Mouse (Mus musculus): Measurements from ENCODE around the gene Gm6588. TPM values are rescaled to one million over a fixed set of nuclear protein-coding genes. Genes with fewer than 3 reads are reported as not detected.

The Gm6588 gene
- total RNA-seq, 4 experiments from 2014 or later: not detected

DNA sequence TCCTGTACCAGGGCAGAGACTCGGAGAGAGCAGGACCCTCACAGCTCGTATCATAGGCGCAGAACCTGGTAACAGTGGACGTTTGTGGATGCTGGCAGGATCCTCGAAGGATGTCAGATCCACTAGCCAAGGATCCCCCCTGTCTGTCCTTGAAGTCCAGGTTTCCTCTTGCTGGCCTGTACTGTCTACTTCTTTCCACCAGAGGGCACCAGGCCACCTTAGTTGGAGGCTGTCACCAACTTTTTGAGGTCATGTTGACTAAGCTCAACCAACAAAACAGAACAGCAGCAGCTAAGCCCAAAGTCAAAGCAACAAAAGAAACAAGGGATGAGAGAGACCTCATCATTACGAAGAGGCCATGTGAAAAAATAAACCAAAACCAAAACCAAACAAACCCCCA is 20.9 kb downstream of the Gm6588 start:
- DNase-seq (ENCODE audit: low spot score): peak; percentile 21

DNA sequence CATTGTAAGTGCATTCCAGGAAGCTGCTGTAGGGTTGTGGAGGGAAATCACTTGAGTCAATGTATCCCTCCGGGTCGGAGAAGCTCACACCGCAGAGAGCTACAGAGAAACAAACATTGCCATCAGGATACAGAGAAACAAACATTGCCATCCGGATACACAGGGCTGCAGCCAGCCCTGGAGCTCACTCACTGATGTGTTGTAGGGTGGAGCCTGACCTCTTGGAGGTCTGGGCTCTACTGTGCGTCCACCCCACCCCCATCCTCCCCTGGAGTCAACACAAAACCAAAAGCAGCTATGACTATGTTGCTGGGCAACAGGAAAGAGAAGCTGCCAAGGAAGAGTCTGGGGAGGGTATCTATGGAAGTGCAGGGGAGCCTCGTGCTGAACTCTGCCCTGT is 24.2 kb downstream of the Gm6588 start:
- DNase-seq (ENCODE audit: low spot score): no peak

DNA sequence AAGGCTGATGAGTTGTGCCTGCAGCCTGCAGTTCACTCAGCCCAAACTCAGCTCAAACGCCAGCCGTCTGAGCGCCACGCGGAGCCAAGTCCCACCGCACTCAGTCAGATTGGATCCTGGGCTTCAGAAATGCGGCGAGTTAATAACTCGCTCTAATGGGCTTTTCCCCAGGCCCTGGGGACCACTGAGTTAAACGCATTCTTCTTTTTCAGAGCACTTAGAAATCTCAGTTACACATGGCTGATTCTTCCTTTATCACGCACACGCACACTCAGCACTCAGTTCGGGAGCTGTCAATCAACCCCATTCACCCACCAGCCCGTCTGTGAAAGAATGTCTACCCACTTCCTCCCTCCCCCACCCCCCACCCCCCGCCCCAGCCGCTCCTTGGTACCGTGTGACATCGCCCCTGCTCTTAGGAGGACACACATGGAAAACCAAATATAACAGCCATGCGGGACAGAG is 32.8 kb downstream of the Gm6588 start:
- DNase-seq (ENCODE audit: low spot score): no peak

DNA sequence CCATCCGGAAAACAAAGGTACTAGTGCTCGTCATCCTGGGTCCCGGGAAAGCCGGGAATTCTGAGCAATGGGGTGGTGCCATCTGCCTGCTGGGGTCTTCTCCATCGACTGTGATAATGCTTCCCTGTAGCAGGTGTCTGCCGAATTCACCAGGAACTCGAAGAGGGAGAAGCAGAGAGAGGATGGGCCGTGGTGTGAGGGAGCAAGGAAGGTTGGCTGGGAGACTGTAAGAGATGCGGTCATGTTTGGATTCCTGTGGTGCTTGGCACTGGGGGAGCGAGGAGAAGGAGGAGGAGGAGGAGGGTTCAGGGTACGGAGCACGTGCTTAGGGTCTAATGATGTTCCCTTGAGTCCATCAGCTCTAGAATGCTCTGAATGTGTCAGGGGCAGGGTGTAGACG is 33.3 kb downstream of the Gm6588 start:
- no peak for DNase-seq (ENCODE audit: low spot score)

DNA sequence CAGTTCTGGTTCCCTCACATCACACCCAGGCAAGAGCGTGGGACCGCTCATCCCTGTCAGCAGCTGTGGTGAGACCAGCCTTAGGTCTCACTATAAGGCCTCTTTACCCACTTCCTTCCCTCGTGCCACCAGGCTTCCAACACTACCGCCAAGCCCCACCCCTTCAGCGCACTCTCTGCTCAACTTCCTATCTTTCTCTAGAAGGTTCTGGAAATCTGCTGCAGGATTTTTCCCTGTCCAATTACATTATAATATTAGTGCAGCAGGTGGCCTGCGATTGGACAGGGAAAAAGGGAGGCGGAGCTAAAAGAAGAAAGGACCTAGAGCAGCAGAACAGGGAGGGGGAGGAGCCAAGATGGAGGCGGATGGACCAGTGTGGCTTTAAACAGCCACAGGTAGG is 33.8 kb downstream of the Gm6588 start:
- DNase-seq (ENCODE audit: low spot score): no peak

DNA sequence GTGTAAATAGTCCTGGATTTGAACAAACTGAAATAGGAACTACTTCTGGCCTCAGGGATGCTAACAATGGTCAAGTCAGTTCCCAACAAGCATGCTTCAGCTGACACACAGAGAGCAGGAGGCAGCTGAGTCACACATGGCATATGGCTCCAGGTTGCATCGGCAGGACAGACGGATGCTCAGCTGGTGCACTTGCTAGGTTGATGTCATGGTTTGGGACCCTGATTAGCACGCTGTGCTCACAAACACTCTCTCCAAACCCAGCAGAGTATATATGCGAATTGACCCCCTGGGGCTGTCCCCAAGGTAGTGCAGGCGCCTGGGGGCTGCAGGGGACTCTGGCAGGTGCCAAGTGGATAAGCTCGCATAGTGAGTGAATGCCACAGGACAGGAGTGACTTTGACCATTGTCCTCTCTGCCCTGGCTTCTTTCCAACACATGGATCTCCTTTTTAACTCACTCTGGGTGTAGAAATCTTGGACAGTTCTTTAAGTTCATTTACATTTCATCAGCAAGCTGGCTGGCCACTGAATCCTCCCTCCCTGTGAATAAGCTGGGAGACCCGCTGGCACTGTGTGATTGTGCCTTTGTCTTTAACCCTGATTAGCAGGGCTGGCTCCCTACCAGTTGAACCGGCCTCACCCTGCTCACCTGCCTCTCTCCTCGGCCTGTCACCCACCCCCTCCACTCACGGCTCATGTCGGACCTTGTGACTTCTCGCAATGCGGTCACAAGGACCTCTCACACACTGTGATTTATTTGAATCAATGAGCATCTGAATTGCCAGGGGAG is 35.9 kb downstream of the Gm6588 start:
- no peak for DNase-seq (ENCODE audit: low spot score)

DNA sequence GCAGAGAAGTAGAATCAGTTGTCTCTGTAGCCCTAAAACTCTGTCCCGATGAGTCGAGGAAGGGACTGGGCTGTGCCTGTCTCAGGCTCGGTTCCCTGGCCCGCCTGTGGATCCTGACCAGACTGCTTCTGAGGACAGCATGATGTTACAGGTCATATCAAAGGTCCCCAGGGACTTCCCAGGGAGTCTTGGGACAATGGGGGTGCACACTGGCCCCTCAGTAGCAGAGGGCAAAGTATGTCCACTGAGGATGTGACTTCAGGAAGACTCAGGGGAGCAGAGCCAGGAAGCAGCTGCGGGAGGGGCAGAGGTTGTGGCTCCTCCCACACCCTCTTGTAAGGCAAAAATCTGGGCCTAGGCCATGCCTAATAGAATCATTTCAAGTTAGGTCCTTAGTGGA is 37.2 kb downstream of the Gm6588 start:
- peak; percentile 17 for DNase-seq (ENCODE audit: low spot score)

DNA sequence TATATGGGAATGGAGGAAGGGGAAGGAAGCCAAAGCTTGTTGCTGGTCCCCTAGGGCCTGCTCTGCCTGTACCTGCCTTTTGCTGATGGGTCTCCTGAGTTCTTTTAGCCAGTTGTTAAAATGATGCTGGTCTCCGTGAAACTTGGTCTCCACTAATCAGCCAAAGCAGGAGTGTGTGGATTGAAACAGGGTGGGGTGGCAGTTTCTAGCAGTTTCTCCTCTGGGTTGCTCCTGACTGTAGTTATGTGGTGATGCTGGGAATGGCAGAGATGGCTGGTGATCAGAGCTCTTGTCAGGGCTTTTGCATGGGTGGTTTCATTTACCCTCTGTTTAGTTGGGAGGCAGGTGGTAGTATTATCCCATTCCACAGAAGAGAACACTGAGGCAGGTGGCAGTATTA is 38.3 kb downstream of the Gm6588 start:
- no peak for DNase-seq (ENCODE audit: low spot score)

DNA sequence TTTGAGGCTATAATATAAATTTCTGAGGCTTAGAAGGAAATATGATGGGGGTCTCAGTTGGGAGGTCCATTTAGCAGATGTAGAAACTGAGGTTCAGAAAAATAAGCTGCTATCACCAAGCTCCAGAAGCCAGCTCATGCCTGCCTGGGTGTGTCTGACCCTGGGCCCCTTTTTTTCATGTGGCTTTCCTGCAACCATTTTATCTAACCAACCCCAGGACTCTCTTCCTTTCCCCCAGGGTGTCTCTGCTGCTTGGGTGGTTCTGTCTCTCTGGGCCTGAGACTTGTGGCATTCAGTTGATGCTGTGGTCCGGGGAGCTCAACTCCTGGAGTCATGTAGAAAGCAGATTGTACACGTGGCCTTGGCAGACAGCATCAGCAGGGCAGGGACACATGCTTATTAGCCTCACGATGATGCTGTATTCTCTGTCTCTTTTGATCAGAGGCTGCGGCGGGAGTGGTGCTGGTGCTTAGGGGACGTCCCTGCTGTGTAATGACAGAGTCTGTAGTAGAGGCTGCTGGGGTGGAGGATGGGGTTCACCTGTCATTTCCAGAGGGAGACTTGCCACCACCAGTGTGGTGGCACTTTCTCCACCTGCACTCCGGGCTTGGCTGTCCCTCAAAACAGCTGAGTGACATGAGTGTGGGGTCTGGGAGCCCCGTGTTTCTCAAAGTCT is 39.0 kb downstream of the Gm6588 start:
- no peak for DNase-seq (ENCODE audit: low spot score)

DNA sequence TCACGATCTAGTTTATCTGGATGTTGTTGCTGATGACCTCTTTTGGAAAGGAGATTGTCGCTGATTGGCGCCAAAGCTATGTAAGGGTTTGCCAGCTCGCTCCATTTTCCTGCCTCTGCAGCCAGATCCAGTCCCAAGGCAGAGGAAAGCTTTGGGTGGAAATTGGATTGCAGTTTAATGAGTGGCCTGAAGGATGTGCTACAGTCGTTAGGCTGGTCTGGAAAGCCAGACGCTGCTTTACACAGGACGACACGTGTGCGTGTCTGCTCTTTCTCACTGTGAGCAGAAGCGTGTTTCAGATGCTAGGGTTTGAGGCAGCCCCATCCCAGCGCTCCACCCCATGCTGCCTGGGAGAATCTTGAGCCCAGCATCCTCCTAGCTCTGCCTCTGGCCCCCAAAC is 42.3 kb downstream of the Gm6588 start:
- no peak for DNase-seq (ENCODE audit: low spot score)

DNA sequence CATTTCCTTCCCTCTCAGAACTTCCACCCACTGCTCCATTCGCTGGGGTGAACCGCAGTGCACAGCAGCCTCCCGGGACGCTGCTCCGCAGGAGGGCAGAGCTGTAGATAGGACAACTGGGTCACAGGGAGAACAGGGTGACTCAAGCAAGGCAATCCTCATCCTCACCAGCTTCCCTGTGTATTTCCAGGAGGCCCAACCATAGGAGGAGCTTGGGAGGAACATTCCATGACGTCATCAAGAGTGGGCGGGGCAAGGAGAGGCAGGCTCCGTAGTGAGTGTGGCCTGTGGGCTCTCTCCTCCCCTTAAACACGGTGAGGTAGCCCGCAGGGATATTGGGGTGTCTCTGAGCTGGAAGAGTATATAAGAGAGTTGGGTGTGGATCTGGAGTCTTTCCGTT is 44.3 kb downstream of the Gm6588 start:
- DNase-seq (ENCODE audit: low spot score): peak; percentile 6

DNA sequence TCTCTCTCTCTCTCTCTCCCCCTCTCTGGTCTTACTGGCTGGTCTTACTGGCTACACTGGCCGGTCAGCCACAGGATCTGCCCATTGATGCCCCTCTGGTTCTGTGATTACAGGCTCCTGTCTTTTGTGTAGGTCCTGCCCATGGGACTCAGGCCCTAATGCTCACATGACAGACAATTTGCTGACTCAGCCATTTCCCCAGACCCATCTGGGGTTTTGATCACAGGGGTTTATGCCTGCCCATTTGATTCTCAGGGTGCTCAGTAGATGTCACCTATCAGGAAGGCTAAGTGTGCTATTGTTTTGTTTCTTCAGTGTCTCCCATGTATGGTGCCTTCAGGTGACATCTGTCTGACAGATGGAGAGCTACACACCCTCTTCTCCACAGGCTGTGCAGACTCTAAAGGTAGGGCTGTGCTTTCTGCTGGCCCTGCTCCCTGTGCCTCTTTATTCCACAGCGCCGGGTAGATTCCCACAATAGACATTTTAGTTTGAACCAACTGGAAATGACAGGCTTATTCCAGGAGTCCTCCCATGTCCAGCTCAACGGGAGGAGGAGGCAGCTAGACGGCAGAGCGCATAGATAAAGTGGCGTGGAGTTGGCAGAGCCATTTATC is 47.6 kb downstream of the Gm6588 start:
- no peak for DNase-seq (ENCODE audit: low spot score)

DNA sequence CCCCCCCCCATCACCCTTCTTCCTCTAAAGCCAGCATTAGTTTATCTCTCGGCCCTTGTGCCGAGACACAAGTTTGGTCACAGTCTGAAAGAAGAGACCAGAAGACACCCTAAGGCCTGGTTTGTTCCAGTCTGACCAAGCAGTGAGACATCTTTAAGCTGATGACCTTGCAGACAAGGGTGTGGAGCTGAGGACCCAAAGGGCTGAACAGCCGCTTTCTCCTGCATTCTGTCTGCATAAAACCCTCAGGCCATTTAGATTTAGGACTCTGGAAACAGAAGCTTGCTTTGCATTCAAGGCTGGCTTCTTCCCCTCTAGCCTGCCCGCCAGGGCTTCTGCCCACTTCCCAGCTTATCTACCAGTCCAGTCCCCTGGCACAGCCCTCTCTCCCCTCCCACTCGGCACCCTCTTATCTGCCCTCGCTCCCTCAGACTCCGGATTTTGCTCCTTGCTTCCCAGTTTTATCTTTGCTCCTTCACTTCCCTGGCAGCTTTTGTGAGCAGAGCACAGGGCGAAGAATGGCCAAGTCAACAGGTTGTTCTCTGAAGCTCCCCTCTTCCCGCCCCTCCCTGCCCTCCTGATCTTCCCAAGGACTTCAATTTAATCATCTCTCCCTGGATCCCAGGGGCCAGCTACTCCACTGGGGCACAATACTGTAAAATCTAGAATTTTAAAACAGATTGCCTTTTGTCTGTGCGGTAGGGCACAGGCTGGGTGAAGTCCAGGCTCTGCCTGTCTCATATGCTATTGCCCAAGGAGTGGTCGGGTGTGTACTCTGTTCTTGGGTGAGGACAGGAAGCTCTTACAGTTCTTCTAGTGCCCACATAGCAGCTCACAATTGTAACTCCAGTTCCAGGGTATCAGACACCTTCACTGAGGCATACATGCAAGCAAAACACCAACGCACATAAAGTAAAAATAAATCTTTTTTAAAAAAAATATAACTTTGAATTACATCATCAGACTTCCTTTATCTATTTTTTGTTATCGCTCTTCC is 50.0 kb downstream of the Gm6588 start:
- no peak for DNase-seq (ENCODE audit: low spot score)

DNA sequence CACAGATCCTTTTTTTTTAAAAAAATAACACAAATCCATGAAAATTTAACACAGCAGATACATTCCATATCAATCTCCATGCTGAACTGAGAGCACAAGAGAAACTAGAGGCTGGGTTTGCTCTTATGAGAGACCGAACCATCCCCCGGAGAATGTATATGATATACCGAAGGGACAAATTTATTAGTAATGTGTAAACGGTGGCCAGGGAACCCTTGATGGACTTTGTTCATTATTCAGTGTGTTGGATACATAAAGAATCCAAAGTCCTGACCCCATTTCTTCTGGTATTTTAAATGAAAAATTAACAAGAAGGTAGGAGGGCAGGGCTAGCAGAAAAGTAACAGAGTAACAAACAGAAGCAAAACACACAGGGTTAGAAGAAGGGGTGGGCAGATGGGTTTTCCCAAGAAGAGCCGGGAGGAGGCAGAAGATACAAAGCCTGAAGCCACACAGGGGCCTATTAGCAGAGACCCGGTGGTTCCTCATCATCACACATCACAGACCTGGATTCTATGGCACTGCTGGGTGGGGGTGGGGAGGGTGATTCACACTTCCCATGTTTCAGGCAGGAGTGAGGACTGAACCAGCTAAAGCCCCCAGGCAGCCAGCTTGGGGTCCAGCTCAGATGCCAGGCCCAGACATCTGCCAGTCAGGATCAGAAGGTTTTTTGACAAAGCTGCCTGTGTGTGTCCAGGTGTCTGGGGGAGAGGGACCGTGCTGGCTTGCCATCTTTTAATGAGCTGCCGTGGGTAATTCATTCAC is 50.9 kb downstream of the Gm6588 start:
- DNase-seq (ENCODE audit: low spot score): no peak

Other genes with a start within 250 kb of the Gm6588 start
- 10 to 100 TPM in 1 of 4 experiments, 1 to 10 TPM in 3; 7.6 to 10.4 (median 8.5) TPM for gene Cryba4, start 196.9 kb upstream of the Gm6588 start, total RNA-seq (2022)
- 1 to 10 TPM; 2.0 to 3.4 (median 2.7) TPM for gene Crybb1, start 193.6 kb upstream of the Gm6588 start, total RNA-seq (2022)
- gene Tpst2, start 172.7 kb upstream of the Gm6588 start, total RNA-seq (2022): 10 to 100 TPM; 32.2 to 47.1 (median 37.1) TPM
- gene Tfip11, start 123.1 kb upstream of the Gm6588 start, total RNA-seq (2022): 10 to 100 TPM; 17.0 to 19.1 (median 18.4) TPM
- gene Srrd, start 106.4 kb upstream of the Gm6588 start, total RNA-seq (2022): 1 to 10 TPM; 7.8 to 9.4 (median 8.3) TPM
- 10 to 100 TPM in 2 of 4 experiments, 1 to 10 TPM in 2; 8.5 to 12.6 (median 10.2) TPM for gene Hps4, start 106.3 kb upstream of the Gm6588 start, total RNA-seq (2022)
- not detected for gene Gm6583, start 93.4 kb upstream of the Gm6588 start, total RNA-seq (2022)
- gene Asphd2, start 54.6 kb upstream of the Gm6588 start, total RNA-seq (2022): under 1 TPM; 0.41 to 0.52 (median 0.47) TPM
- under 1 TPM; 0.08 to 0.22 (median 0.17) TPM for gene Sez6l, start 127.8 kb downstream of the Gm6588 start, total RNA-seq (2022)

Measured in heart, adult 8-10 months (tissue).